Mouse (Mus musculus) hindbrain, embryonic 11.5 days (tissue): ENCODE results near the gene Ctla2a. TPM values are rescaled to one million over a fixed set of nuclear protein-coding genes. Genes with fewer than 3 reads are reported as not detected.
"Not testable (repeated sequence)": the region's sequence is repeated elsewhere in the genome, so short reads cannot be mapped to it uniquely, and the experiment has no call there.

Source experiments
- ATAC-seq: fragments of 200-750 bp; cut with Nextera tagmentation; 2 replicates; pipeline ENCODE4 v1.8.0; 2017; ENCODE audit warnings: mild to moderate bottlenecking, moderate TSS enrichment, moderate library complexity; ENCODE audit not compliant: low FRiP score
- DNase-seq: peaks from one replicate; pipeline ENCODE4 v3.0.0-alpha.2; 2015; ENCODE audit warnings: low spot score
- H3K27ac ChIP-seq: fragments of 300-500 bp; sonication (generic); 2 replicates; pipeline ENCODE4 v1.5.1; 2014; ENCODE audit warnings: mild to moderate bottlenecking, low read depth, low read length
- H3K27me3 ChIP-seq: fragments of 300-500 bp; sonication (generic); 2 replicates; pipeline ENCODE4 v1.6.1; 2014; ENCODE audit warnings: mild to moderate bottlenecking, low read length, moderate library complexity, mixed read lengths; ENCODE audit not compliant: control insufficient read depth, insufficient read depth
- H3K36me3 ChIP-seq: fragments of 300-500 bp; sonication (generic); 2 replicates; pipeline ENCODE4 v1.6.1; 2014; ENCODE audit warnings: mild to moderate bottlenecking, low read length, moderate library complexity, mixed read lengths; ENCODE audit not compliant: control insufficient read depth, insufficient read depth
- H3K4me1 ChIP-seq: fragments of 300-500 bp; sonication (generic); replicated peaks from 2 replicates; pipeline ENCODE4 v1.6.1; 2014; ENCODE audit warnings: low read length, mixed read lengths; ENCODE audit not compliant: control insufficient read depth, insufficient read depth
- H3K4me2 ChIP-seq: fragments of 300-500 bp; sonication (generic); replicated peaks from 2 replicates; pipeline ENCODE4 v1.6.1; 2014; ENCODE audit warnings: mild to moderate bottlenecking, low read depth, low read length
- H3K4me3 ChIP-seq: fragments of 300-500 bp; sonication (generic); 2 replicates; pipeline ENCODE4 v1.5.1; 2014; ENCODE audit warnings: low read depth, low read length
- H3K9ac ChIP-seq: fragments of 300-500 bp; sonication (generic); 2 replicates; pipeline ENCODE4 v1.6.1; 2014; ENCODE audit warnings: low read depth, low read length
- H3K9me3 ChIP-seq: fragments of 300-500 bp; sonication (generic); 2 replicates; pipeline ENCODE4 v1.6.1; 2016; ENCODE audit warnings: low read length; ENCODE audit not compliant: control insufficient read depth
- WGBS: fragments of 180-500 bp; shearing (Covaris S2); extraction: QIAGEN DNeasy Blood & Tissue Kit; methylation state at CpG from one replicate; pipeline ENCODE4 v1.1.7; 2014; 5-methylcytosine and 5-hydroxymethylcytosine counted together
- polyA plus RNA-seq: library from polyadenylated mRNA; unstranded; fragments of >200 nt; fragmentation: Nextera tagmentation; extraction: Ambion mirVana; gene quantifications from 2 replicates; pipeline ENCODE4 v1.2.1, GENCODE M21; 2014

Ctla2a gene
- polyA plus RNA-seq: 14.7 and 16.7 TPM in 2 replicates

- no peak within 1 kb of the TSS for H3K4me3 ChIP-seq
- H3K36me3 ChIP-seq: no peaks in the 10 kb centered on the region
- no peaks in the 10 kb centered on the region for H3K4me1 ChIP-seq
- 75% methylated on average over 5 of the region's 5 CpGs for WGBS
- H3K9me3 ChIP-seq: no peaks in the 10 kb centered on the region
- H3K9ac ChIP-seq: no peak within 1 kb of the TSS
- no peak within 1 kb of the TSS for H3K27ac ChIP-seq
- no peaks in the 10 kb centered on the region for H3K27me3 ChIP-seq
- DNase-seq: no peak
- ATAC-seq: no peak
- no peak within 1 kb of the TSS for H3K4me2 ChIP-seq
Measured at GRCm38 (mm10) chr13:60936500-60936901, at the start of gene Ctla2a, which contains the start of gene Gm49391. TSS of gene Ctla2a (minus strand) at chr13:60936625. TSS of gene Gm49391 (minus strand) at chr13:60936571.

GRCm38 (mm10) chr13:60972319-60972718 is 35.9 kb upstream of the Ctla2a start:
- 72% methylated on average over 4 of the region's 4 CpGs for WGBS
- not testable (repeated sequence) for H3K9ac ChIP-seq, DNase-seq, ATAC-seq, H3K27me3 ChIP-seq, H3K4me1 ChIP-seq, H3K9me3 ChIP-seq, H3K4me3 ChIP-seq, H3K36me3 ChIP-seq, H3K27ac ChIP-seq, H3K4me2 ChIP-seq

- not testable (repeated sequence) for H3K27me3 ChIP-seq, H3K36me3 ChIP-seq, H3K27ac ChIP-seq, H3K9me3 ChIP-seq, ATAC-seq, H3K4me3 ChIP-seq, H3K9ac ChIP-seq, H3K4me2 ChIP-seq, H3K4me1 ChIP-seq, DNase-seq
- WGBS: 36% methylated on average over 4 of the region's 5 CpGs
Measured at GRCm38 (mm10) chr13:60963985-60964384, 27.6 kb upstream of the Ctla2a start.

GRCm38 (mm10) chr13:60961706-60962105 is 25.3 kb upstream of the Ctla2a start:
- Histone ChIP-seq H3K9ac (no peak overlapping the region), H3K27ac (no peak overlapping the region), H3K36me3 (no peaks in the 10 kb centered on the region), H3K4me2 (no peak overlapping the region), H3K9me3 (no peaks in the 10 kb centered on the region; the same call in 1 of the 2 replicates), H3K27me3 (no peaks in the 10 kb centered on the region), H3K4me1 (no peaks in the 10 kb centered on the region), H3K4me3 (no peak overlapping the region)
- ATAC-seq (no peak), DNase-seq (no peak)
- 77% methylated on average over 5 of the region's 5 CpGs for WGBS

- H3K9ac ChIP-seq, H3K27ac ChIP-seq, ATAC-seq, H3K9me3 ChIP-seq, H3K27me3 ChIP-seq, H3K36me3 ChIP-seq, DNase-seq, H3K4me3 ChIP-seq, H3K4me1 ChIP-seq, H3K4me2 ChIP-seq: not testable (repeated sequence)
- 84% methylated on average over 3 of the region's 3 CpGs for WGBS
Measured at GRCm38 (mm10) chr13:60941884-60942283, 5.5 kb upstream of the Ctla2a start, which contains the start of gene Tpbpa. TSS of gene Tpbpa (minus strand) at chr13:60941984.

GRCm38 (mm10) chr13:60935490-60935889 is 935 bp downstream of the Ctla2a start, which contains the start of gene Gm49393:
TSS of gene Gm49393 (minus strand) at chr13:60935590.
- H3K9ac ChIP-seq, ATAC-seq, H3K27me3 ChIP-seq, DNase-seq, H3K36me3 ChIP-seq, H3K27ac ChIP-seq, H3K4me1 ChIP-seq, H3K4me2 ChIP-seq, H3K9me3 ChIP-seq, H3K4me3 ChIP-seq: not testable (repeated sequence)
- 73% methylated on average over 2 of the region's 2 CpGs for WGBS

GRCm38 (mm10) chr13:60904780-60905179 is 31.6 kb downstream of the Ctla2a start, which contains the start of gene Tpbpb:
TSS of gene Tpbpb (minus strand) at chr13:60904880.
- 91% methylated on average over 2 of the region's 2 CpGs for WGBS
- H3K9me3 ChIP-seq, DNase-seq, H3K4me1 ChIP-seq, H3K27me3 ChIP-seq, H3K4me2 ChIP-seq, ATAC-seq, H3K27ac ChIP-seq, H3K9ac ChIP-seq, H3K4me3 ChIP-seq, H3K36me3 ChIP-seq: not testable (repeated sequence)

GRCm38 (mm10) chr13:60897328-60897727 is 39.1 kb downstream of the Ctla2a start, which contains the start of gene Ctla2b:
TSS of gene Ctla2b (minus strand) at chr13:60897447.
- DNase-seq: no peak
- no peaks in the 10 kb centered on the region for H3K9me3 ChIP-seq
- H3K4me2 ChIP-seq: no peak within 1 kb of the TSS
- no peak within 1 kb of the TSS for H3K9ac ChIP-seq
- no peaks in the 10 kb centered on the region for H3K36me3 ChIP-seq
- H3K27me3 ChIP-seq: no peaks in the 10 kb centered on the region
- H3K27ac ChIP-seq: no peak within 1 kb of the TSS
- no peak within 1 kb of the TSS for H3K4me3 ChIP-seq
- no peaks in the 10 kb centered on the region for H3K4me1 ChIP-seq
- no peak for ATAC-seq
- WGBS: 81% methylated on average over 3 of the region's 3 CpGs

GRCm38 (mm10) chr13:60896794-60897193 is 39.6 kb downstream of the Ctla2a start, which contains the start of gene Gm49392:
TSS of gene Gm49392 (minus strand) at chr13:60896894.
- not testable (repeated sequence) for H3K4me2 ChIP-seq, H3K9ac ChIP-seq, H3K9me3 ChIP-seq, ATAC-seq, H3K36me3 ChIP-seq, DNase-seq, H3K27me3 ChIP-seq, H3K4me3 ChIP-seq, H3K27ac ChIP-seq, H3K4me1 ChIP-seq
- WGBS: 81% methylated on average over 8 of the region's 8 CpGs
